Mouse (Mus musculus): Measurements from ENCODE around the gene Ypel3.
A peak's percentile ranks its signal among the peaks of the same experiment; 100 is the strongest.
"Not testable (repeated sequence)": the region's sequence is repeated elsewhere in the genome, so short reads cannot be mapped to it uniquely, and the experiment has no call there.

Gene Ypel3

DNA sequence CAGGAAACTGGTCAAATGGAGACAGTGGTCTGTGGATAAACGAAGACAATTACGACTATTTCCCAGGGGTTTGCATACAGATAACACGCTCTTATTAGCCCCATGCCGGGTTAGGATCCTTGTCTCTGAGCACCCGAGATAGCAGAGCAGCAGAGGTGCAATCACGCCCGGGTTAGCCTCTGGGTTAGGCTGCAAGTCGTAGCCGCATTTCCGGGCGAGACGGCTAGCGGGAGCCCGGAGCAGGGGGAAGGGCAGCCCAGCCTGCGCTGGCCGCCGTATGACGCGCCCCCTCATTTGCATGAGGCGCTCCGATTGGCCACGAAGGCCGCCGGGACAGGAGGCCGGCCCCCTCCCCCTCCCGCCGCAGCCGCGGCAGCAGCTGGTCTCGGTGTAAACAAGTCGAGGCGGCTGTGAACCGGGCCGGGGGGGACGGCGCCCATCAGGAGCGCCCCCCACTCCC lies at the start of gene Ypel3:
TSS of gene Ypel3 (plus strand) at position 358 of the 460 bp plus-strand sequence.
- ATAC-seq (ENCODE audit: insufficient number of reproducible peaks, low FRiP score, low TSS enrichment) = peak; percentile 82

DNA sequence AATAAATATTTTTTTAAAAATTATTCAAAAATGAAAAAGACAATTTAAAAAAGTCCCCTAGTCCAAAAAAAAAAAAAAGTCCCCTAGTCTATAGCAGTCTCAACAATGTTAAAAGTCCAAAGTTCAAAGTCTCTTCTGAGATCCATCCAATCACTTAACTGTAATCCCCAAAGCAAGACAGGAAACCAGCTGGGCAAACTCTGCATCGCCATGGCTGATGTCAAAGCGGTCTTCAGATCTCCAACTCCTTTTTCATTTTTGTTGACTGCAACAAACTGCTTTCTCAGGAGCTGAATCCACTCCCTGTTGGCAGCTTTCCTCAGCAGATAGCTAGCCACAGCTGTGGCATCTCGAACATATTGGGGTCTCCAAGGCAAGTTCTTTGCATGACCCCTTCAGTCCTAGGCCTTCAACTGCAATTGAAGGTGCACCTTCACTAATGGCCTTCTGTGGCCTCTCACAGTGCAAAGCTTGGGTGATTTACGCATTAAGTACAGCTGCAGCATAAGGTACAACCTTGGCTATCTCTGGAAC lies 46.4 kb upstream of the Ypel3 start:
- not testable (repeated sequence) for ATAC-seq (ENCODE audit: insufficient number of reproducible peaks, low FRiP score, low TSS enrichment)

DNA sequence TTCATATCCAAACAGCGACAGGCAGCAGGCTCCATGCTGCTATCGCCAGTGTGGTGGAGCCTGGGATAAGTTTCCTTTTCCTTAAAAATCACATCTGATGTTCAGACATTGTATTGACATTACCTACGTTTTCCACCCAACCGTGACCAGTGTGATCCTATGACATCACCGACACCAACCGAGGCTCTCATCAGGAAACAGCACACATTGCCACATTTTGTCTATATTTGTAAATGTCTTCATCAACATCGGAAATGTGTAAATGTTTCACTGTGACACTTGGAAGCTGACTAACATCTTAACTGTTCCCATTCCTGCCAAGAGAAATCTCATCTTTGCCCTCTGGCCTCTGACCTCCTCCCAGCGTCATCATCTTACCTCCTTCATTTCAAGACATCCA lies 40.6 kb upstream of the Ypel3 start:
- ATAC-seq (ENCODE audit: insufficient number of reproducible peaks, low FRiP score, low TSS enrichment) = no peak

DNA sequence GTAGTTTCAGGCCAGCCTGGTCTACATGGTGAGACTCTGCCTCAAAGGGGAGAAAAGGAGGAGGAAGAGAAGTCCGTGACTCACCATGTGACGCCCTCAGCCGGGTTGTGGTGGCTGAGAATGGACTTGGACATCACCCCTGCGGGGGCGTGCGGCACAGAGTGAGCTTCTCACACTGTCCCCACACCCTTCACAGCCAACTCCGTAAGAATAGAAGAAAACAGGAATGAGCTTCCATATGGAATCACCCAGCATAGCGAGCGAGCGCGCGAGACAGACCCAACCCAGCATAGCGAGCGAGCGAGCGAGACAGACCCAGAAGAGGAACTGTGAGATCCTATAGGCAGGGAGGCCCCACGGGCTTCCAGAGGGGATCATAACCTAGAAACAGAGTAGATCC lies 37.2 kb upstream of the Ypel3 start:
- no peak for ATAC-seq (ENCODE audit: insufficient number of reproducible peaks, low FRiP score, low TSS enrichment)

DNA sequence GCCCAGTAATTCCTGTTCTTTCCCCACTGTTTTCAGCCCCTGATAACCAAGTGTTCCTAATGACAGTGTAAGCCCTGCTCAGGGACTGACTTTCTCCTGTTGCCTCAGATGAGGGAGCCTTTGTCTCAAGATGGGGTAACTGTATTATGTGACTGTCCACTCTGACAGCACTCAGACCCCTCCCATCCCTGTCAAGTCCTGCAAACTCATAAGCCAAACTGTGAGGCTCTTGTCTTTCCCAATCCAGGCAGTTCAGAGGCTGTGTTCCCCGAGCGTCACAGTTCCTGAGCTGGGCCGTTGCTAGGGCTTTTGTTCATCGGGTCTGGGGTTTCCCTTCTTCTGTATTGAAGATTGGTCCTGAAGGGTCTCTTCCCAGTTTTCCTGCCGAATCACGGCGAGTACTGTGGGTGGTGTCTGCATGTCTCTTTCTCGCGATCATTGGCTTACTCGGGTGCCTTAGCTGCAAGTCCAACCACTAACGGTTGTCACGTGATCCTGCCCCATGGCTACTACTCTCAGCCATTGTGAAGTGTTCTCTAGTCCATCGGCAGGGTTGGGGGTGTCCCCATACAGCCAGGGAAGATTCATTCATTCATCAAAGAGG lies 36.5 kb upstream of the Ypel3 start:
- ATAC-seq (ENCODE audit: insufficient number of reproducible peaks, low FRiP score, low TSS enrichment) = no peak

DNA sequence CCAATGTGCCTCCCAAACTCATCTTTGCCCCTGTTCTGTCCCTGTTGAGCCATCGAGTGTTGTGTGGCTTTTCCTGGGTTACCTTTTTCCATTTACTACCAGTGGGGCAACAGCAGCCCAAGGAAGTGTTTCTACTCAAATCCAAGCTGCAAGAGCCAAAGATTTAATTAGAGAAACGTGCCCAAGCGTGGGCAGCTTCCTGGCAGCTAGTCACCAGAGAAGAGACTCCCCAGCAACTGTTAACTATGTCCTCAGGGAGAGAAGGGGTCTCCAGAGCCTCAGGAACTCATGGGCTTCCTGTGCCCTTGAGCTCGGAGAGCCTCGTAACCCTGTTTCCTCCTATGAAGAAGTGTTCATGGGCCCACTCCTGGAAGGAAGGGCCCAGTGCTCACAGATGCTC lies 35.8 kb upstream of the Ypel3 start:
- ATAC-seq (ENCODE audit: insufficient number of reproducible peaks, low FRiP score, low TSS enrichment) = no peak

DNA sequence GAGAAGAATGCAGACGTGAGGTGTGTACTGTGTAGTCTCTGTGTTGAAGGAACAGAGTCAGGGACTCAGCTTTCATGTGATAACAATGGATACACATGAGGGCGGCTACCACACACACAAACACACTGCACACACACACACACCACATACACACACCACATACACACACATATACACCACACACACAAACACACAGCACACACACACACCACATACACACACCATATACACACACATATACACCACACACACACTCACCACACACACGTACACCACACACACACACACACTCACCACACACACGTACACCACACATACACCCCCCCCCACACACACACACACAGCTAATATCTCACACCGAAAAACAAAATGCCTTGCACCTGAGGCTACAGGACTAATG lies 35.3 kb upstream of the Ypel3 start:
- no peak for ATAC-seq (ENCODE audit: insufficient number of reproducible peaks, low FRiP score, low TSS enrichment)

DNA sequence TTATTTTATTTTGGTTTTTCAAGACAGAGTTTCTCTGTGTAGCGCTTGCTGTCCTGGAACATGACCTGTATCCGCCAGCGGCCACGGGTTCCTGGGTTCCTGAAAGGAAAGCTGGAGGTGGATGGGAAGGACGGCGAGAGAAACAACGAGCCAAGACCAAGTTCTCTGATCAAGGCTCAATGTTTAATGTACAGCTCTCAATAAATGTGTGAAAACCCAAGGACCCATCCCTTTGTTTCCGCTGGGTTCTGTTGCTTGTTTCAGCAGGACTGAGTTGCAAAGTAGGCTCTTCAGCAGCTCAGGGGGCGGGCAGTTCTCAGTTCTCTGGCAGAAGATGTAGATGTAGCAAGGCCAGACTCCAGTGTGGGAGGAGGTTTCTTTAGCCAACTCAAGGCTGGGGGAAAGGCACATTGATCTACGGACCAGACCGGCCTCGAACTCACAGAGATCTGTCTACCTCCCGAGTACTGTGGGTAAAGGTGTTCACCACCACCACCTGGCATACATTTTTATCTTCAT lies 34.7 kb upstream of the Ypel3 start:
- ATAC-seq (ENCODE audit: insufficient number of reproducible peaks, low FRiP score, low TSS enrichment) = no peak

DNA sequence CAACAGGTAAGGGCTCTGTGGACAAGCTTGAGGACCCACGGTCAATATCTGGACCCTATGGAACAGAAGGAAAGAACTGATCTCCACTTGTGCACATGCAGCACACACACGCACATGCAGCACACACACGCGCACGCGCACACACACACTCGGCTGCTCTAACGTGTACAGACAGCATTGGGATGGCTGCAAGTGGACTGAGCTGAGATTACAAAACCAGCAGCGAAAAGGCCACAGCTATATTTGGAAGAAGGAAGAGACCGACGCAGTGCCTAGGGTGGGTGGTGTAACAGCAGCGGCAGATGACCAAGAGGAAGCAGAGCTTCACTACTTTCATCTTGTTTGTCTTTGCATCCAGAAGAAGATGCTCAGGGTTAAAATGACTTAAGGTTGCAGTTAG lies 30.7 kb upstream of the Ypel3 start:
- no peak for ATAC-seq (ENCODE audit: insufficient number of reproducible peaks, low FRiP score, low TSS enrichment)

DNA sequence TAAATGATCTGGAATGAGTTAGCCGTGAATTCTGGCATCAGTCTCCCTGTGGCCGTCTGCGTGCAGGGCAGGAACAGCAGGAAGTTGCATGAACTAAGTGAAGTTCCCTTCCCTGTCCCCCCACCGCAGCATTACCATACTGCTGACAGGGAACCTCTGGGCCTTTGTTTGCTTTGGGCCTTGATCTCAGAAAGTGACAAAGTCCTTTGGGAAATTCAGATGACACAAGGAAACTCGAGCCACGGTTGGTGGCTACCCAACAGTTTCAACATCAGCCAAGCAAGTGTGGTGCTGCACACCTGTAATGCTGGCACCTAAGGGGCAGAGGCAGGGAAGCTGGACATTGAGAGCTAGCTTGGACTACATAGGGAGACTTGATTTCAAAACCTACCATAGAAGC lies 30.0 kb upstream of the Ypel3 start:
- no peak for ATAC-seq (ENCODE audit: insufficient number of reproducible peaks, low FRiP score, low TSS enrichment)

DNA sequence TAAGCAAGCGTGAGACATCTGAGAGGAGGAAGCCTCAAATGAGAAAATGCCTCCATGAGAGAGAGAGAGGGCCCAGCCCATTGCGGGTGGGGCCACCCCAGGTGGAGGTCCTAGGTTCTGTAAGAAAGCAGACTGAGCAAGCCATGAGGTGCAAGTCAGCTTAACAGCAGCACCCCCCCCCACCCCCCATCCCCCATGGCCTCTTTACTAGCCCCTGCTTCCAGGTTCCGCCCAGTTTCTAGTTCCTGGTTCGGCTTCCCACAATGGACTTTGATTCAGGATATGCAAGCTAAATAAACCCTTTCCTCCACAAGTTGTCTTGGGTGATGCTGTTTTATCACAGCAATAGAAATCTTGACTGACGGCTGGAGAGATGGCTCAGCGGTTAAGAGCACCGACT lies 27.9 kb upstream of the Ypel3 start:
- ATAC-seq (ENCODE audit: insufficient number of reproducible peaks, low FRiP score, low TSS enrichment) = no peak

DNA sequence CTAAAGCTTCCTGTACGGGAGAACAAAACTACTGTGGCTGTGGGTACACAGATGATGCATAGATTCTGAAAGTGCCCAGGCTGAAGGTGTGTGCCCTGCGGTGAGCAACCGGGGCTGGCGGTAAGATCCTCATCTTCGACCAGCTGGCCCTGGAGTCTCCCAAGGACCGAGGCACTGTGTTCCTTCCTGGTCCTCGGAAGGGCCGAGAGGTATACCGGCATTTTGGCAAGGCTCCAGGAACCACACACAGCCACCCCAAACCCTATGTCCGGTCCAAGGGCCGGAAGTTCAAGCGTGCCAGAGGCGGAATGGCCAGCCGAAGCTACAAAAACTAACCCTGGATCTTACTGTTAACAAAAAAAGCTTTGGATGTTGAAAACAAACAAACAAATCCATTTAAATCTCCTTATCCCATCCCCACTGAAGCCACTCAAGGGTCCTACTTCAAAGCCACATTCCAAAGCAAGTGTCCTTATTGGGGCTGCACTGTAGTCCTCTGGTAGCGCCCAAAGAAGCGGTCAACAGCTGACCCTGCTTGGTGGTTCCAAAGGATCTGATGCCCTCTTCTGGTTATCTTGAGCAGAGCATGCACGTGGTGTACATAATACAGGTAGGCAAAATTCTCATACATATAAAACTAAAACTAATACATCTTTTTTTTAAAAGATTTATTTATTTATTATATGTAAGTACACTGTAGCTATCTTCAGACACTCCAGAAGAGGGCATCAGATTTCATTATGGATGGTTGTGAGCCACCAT lies 27.0 kb upstream of the Ypel3 start:
- no peak for ATAC-seq (ENCODE audit: insufficient number of reproducible peaks, low FRiP score, low TSS enrichment)

DNA sequence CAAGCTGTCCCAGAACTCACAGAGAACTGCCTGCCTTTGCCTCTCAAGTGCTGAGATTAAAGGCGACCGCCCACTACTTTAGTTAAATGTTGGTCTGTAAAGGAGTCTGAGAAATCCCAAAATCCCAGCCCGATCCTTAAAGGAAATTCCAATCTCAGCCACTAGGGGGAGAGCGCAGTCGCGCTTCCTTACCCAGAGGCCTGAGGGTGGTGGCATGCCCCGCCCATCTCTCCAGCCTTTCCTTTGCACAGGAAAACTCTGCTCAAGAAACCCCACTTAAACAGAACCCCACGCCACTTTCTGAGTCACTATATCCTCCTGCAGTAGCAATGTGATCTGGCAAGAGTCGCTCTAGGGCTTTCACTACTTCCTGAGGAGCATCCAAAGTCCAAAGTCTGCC lies 21.9 kb upstream of the Ypel3 start:
- ATAC-seq (ENCODE audit: insufficient number of reproducible peaks, low FRiP score, low TSS enrichment) = peak; percentile 52; the same call in 1 of the 2 replicates

DNA sequence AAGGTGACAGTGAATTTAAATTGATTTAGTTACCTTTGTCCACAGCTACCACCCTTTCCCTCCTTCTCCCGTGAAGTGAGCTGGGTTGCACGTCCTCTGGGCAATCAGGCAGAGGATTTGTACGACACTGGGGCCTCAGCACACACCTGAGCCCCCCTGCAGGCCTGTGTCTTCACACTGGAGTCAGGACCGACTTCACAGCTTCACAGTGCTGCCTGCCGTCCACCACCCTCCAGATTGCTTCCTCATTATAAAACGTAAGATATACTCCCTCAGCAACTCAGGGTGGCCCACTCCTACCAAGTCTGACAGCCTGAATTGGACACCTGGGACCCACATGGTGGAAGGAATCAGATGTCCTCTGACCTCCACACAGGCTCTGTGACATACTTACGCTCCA lies 18.2 kb upstream of the Ypel3 start:
- ATAC-seq (ENCODE audit: insufficient number of reproducible peaks, low FRiP score, low TSS enrichment) = no peak

DNA sequence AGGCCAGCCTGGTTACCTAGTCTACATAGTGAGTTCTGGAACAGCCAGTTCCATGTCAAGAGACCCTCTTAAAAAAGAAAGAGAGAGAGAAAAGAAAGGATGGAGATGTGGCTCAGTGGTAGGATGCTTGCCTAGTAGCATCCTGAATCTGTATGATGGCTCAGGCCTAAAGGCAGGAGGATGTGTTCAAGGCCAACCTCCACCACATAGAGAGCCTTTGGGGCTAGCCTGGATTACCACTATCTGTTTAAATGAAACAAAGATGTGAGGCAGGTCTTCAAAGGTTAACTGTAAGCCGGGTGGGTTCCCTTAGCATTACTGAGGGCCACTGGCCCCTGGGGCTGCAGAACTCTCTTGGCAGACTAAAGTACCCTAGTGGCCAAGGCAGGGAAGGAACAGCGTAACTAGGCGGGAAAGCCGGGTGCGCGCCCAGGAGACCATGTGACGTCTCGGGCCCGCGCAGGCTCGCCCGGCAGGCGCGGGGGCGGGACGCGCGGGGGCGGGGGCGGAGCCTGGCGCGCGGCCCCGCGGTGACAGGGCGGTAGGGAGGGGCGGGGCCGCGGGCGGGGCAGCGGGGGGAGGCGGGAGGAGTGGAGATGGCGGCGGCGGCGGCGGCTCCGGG lies 17.6 kb upstream of the Ypel3 start, which contains the start of gene Mapk3:
TSS of gene Mapk3 (plus strand) at position 552 of the 622 bp plus-strand sequence.
- ATAC-seq (ENCODE audit: insufficient number of reproducible peaks, low FRiP score, low TSS enrichment) = peak; percentile 47; the same call in 1 of the 2 replicates

DNA sequence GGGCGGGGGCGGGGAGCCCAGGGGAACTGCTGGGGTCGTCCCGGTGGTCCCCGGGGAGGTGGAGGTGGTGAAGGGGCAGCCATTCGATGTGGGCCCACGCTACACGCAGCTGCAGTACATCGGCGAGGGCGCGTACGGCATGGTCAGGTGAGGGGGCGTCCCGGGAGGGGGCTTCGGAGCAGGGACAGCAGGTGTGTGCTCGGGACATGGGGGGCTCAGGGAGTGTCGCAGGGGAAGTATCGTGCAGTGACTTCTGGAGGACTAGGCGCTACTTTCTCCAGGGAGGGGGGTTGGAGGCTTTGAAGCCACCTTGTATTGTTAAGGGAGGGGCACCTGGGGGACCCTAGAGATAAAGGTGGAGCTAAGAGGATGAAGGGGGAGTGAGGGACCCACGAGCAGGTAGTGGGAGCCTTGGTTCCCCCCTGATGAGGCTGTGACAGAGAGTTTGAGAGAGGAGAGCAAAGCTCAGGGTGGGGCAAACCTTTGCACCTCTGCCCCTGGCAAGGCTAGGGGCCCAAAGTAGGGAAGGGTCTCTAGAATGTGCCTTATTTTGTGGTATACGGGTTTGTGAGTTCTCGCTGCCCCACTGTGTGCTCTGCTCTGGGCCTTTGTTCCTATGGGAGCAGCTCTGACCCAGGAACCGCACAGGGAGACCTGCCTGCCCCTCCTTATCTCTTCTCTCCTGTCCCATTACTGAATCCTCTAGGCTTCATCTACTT lies 16.9 kb upstream of the Ypel3 start:
- ATAC-seq (ENCODE audit: insufficient number of reproducible peaks, low FRiP score, low TSS enrichment) = peak; percentile 23; the same call in 1 of the 2 replicates

DNA sequence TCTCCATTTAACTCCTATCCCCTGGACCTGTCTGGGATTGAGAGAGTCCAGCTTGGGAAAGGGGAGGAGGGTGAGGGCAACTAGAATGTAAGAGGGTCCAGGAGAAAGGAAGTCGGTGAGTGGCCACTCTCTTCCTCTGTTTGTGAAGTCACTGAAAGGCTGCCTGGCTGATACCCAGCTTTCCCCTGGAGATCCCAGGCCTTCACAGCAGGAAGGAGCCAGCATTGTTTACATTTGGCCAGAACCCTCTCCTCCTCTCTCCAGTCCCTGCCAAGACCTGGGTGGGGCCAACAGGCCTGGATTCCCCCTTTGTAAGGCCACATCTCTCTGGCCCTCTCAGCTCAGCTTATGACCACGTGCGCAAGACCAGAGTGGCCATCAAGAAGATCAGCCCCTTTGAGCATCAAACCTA lies 16.4 kb upstream of the Ypel3 start:
- ATAC-seq (ENCODE audit: insufficient number of reproducible peaks, low FRiP score, low TSS enrichment) = peak; percentile 41; the same call in 1 of the 2 replicates

DNA sequence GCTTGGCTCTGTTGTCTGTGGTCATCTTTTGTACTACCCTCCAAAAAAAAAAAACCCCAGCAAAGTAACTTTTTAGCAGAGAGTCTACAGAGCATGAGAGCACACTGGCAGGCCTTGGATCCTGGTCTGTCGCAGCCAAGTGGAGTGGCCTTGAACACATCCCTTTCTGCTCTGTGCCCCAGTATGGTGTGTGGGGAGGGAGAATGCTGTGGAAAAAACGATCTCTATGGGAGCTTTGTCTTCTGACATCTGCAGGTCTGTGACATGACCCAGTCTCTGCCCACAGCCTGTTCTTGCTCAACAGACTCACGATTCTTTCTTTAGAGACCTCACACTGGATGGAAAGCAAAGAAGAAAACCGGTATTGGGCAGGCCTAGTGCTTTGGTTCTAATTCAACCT lies 15.8 kb upstream of the Ypel3 start:
- ATAC-seq (ENCODE audit: insufficient number of reproducible peaks, low FRiP score, low TSS enrichment) = no peak

DNA sequence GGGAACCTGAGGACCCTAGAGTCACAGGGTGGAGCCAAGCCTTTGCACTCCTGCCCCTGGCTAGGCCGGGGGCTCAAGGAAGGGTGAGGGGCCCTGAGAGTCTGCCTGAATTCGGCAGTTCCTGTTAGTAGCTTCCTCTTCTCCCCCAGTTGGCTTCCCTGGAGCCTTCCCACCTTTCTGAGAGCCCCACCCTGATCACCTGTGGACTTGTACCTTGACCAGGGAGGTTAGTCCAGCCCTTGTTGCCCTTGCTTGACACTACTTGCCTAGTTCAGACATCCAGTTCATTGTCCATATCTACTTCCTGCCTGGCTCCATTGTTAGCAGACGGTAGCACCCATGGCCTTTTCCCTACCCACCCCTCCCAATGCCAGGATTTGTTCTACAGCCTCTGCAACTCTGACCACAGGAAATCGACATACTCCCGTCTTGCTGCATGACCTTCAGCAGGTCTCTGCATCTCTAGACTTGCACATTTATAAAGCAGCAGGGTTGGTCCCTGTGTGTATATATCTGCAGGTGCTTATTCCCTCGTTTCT lies 15.2 kb upstream of the Ypel3 start:
- ATAC-seq (ENCODE audit: insufficient number of reproducible peaks, low FRiP score, low TSS enrichment) = no peak

DNA sequence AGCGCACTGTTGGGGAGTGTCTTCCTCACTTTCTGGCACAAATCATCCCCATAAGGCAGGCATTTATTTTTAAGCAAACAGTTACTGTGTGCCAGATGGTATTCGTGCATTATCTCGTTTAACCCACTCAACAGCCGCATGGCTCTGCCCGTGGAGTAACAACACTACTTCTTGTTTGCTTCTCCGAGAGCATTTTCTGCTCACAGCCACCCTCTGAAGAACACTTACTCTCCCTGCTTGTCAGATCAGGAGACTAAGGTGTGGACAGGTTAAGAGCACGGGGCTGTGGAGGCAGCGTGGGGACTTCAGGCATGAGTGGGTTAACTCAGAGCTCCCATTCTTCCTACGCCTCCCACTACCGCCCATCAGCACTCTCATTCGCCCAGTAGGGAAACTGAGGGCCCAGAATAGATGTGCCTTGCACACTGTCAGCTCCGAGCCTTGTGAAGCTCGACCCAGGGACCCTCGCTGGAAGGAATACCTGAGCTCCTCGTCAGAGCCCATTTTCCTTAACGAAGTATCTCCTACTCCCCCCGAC lies 14.2 kb upstream of the Ypel3 start:
- ATAC-seq (ENCODE audit: insufficient number of reproducible peaks, low FRiP score, low TSS enrichment) = no peak

Data from cerebellum, adult (tissue).